Mouse (Mus musculus): ENCODE results near the gene Nt5m.

The Nt5m gene

DNA sequence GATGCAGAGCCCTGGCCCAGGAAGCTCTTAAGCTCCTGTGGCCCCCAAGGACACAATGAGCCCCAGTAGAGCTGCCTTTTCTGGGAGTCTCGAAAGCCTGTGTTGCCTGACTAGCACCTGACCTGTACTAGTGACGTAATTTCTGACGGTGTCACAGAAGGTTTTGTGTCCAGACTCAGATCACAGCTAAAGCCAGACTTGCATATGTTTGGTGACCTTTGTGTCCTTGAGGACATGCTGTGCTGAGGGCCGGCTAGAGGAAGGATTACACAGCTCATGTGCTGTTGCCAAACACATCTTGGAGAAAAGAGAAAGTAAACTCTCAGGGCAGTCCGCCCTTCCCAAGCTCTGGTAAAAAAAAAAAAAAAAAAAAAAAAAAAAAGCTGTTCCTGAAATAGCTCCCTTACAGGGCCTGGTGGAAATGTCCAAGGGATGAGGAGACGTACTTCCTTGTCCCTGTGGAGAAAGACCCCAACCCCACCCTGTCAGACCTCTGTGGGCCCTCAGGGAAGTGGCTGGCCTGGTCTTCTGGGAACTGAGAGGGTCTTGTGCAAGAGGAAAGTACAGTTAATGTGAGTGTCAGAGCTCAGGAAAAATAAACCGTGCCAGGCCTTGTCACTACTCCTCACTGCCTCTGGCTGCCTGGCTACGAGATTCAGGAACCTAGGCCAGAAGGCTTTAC, 62.9 kb downstream of the Nt5m start:
- no peak for DNase-seq (ENCODE audit: low read depth)

- DNase-seq (ENCODE audit: low read depth): no peak
These were observed 67.4 kb downstream of the Nt5m start for GRCm38 (mm10) chr11:59906521-59907123.

DNA sequence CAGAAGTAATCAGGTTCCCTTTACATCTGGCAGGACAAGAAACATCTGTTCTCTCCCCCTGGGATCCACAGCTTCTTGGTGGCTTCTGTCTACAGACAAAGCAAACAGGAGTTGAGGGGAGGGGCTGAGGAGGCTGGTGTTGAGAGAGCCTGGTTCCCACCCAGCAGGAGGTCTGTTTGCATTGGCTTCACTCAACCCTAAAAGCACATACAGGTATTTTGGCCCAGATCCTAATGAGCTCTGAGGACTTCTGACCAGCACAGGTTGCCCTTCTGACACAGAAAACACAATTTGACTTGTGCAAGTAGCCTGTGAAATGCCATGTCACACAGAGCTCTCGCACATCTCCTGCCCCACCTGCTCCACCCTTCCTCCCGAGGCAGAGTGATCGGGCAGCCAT, 69.2 kb downstream of the Nt5m start:
- no peak for DNase-seq (ENCODE audit: low read depth)

DNA sequence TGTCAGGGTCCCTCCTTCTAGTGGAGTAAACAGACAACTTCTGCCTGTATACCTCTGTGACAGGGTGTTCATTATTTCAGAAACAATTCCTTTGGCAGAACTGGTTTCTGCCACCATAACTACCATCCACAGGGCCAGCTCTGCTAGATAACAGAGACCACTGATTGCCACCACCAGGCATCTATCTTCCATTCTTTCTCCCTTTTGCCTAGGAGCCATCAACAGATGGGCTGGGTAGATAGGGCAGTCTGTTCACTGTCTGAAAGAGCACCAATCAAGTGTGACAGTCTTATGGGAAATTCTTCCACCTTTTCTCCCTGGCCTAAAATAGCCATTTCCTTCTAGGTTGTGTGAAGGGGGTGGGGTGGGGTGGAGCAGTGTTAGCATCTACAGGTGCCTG, 71.3 kb downstream of the Nt5m start:
- DNase-seq (ENCODE audit: low read depth): no peak

GRCm38 (mm10) chr11:59911523-59911922, 72.3 kb downstream of the Nt5m start:
- DNase-seq (ENCODE audit: low read depth): no peak

DNA sequence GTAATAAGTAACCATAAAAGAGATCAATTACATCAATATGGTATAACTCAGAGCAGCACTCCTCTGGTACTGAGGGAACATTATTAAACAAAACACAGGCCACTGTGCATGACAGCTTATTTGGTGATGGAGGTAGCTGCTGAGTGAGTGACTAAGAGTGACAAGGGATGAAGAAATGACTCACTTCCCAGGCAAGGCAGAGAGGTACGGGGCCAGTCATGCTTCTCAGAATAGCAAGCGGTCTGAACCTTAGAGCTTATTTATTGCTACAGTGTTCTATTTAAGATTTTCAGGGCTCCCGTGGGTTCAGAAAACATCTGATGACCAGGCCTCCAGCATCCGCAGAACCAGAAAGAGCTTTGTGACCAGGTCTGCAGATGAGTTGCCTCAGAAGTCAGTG, 74.5 kb downstream of the Nt5m start:
- no peak for DNase-seq (ENCODE audit: low read depth)

GRCm38 (mm10) chr11:59918014-59918413, 78.8 kb downstream of the Nt5m start:
- no peak for DNase-seq (ENCODE audit: low read depth)

GRCm38 (mm10) chr11:59919401-59919800, 80.2 kb downstream of the Nt5m start:
- no peak for DNase-seq (ENCODE audit: low read depth)

DNA sequence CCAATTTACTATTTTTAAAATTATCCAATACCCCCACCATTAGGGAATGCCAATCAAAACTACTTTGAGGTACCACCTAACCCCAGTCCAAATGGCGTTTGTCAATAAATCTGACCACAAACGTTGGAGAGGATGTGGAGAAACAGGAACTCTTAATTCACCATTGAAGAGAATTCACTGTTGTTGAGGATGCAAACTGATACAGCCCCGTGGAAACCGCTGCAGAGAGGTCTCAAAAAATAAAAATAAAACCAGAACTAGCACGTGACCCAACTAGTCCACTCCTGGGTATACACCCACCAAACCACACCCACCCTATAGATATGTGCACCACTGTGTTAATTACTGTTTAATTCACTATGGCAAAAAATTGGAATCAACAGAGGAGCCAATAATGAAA, 81.1 kb downstream of the Nt5m start:
- no peak for DNase-seq (ENCODE audit: low read depth)

DNA sequence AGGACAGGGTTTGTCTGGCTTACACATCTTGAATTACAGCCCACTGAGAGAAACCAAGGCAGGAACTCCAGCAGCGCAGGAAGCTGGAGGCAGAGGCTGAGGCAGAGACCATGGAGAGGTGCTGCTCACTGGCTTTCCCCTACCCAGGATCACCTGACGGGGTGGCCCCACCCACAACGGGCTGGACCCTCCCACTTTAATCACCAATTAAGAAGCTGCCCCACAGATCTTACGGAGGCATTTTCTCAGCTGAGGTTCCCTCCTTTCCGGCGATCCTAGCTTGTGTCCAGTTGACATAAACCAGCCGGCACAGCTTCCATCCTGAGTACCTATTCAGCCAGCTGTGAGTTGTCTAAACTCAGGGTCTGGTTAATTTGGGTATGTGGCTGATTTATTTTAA, 82.0 kb downstream of the Nt5m start:
- DNase-seq (ENCODE audit: low read depth): no peak

GRCm38 (mm10) chr11:59930031-59930430, 90.8 kb downstream of the Nt5m start:
- no peak for DNase-seq (ENCODE audit: low read depth)

Data from c-Kit-positive CD71-negative TER-119-negative erythroid progenitor cells, embryonic 14.5 days (primary cell).